Mouse (Mus musculus): Measurements from ENCODE around the gene Hsd17b6. TPM values are rescaled to one million over a fixed set of nuclear protein-coding genes. Genes with fewer than 3 reads are reported as not detected.

Hsd17b6 gene
- total RNA-seq, 2 experiments from 2014 or later, result not detected

- no peak for DNase-seq
These were observed 1.9 kb downstream of the Hsd17b6 start for GRCm38 (mm10) chr10:128005479-128005878.

GRCm38 (mm10) chr10:128004918-128005317, 2.5 kb downstream of the Hsd17b6 start:
- no peak for DNase-seq

- DNase-seq, result no peak
These were observed 4.1 kb downstream of the Hsd17b6 start for GRCm38 (mm10) chr10:128003281-128003801.

- DNase-seq, result no peak
These were observed 9.2 kb downstream of the Hsd17b6 start for GRCm38 (mm10) chr10:127998260-127998659.

- DNase-seq, result no peak
These were observed 10.7 kb downstream of the Hsd17b6 start for GRCm38 (mm10) chr10:127996690-127997089.

GRCm38 (mm10) chr10:127985601-127986000, 21.8 kb downstream of the Hsd17b6 start:
- no peak for DNase-seq

- DNase-seq, result peak in 1 of 2 experiments; percentile 3
These were observed 22.8 kb downstream of the Hsd17b6 start for GRCm38 (mm10) chr10:127984650-127985049.

- DNase-seq, result no peak
These were observed 31.9 kb downstream of the Hsd17b6 start for GRCm38 (mm10) chr10:127975503-127975902.

- DNase-seq, result no peak
These were observed 33.3 kb downstream of the Hsd17b6 start for GRCm38 (mm10) chr10:127974062-127974461.

GRCm38 (mm10) chr10:127971135-127971534, 36.3 kb downstream of the Hsd17b6 start:
- DNase-seq, result no peak

GRCm38 (mm10) chr10:127970359-127970831, 37.0 kb downstream of the Hsd17b6 start:
- no peak for DNase-seq

GRCm38 (mm10) chr10:127969820-127970219, 37.6 kb downstream of the Hsd17b6 start:
- DNase-seq, result no peak

- no peak for DNase-seq
These were observed 40.9 kb downstream of the Hsd17b6 start for GRCm38 (mm10) chr10:127966506-127966905.

GRCm38 (mm10) chr10:127964004-127964403, 43.4 kb downstream of the Hsd17b6 start:
- no peak for DNase-seq

- DNase-seq, result no peak
These were observed 45.0 kb downstream of the Hsd17b6 start for GRCm38 (mm10) chr10:127962451-127962850.

- no peak for DNase-seq
These were observed 48.2 kb downstream of the Hsd17b6 start for GRCm38 (mm10) chr10:127959161-127959679.

- DNase-seq, result peak; percentile 59 to 64
These were observed 51.1 kb downstream of the Hsd17b6 start for GRCm38 (mm10) chr10:127956168-127956816.

GRCm38 (mm10) chr10:127955034-127955433, 52.4 kb downstream of the Hsd17b6 start:
- no peak for DNase-seq

- DNase-seq, result no peak
These were observed 55.6 kb downstream of the Hsd17b6 start for GRCm38 (mm10) chr10:127951821-127952220.

- DNase-seq, result no peak
These were observed 56.0 kb downstream of the Hsd17b6 start for GRCm38 (mm10) chr10:127951390-127951789.

- DNase-seq, result no peak
These were observed 57.7 kb downstream of the Hsd17b6 start for GRCm38 (mm10) chr10:127949596-127950130.

GRCm38 (mm10) chr10:127945432-127946064, 61.9 kb downstream of the Hsd17b6 start:
- peak; percentile 7 to 34 for DNase-seq

All from layer of hippocampus, postnatal 36 days (tissue).